Mouse (Mus musculus): ENCODE data around the gene Prcd.

DNA sequence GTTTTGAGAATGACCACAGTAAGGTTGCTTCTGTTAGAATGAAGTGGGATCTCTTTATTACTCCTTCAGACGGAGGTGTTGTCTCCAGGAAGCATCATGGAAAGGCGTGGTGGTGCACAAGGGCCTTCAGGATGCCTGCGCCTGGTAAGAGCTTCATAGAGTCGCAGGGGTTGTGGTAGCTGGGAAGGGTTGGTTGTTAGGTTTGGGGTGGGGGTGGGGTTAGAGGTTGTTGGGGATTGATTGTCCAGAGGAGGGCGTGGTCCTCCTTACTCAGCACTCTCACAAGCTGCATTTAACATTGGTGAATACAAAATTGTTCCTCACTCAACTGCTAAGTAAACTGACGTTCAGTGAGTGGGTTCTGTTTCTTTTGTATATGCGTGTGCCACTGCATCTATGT, 19.3 kb downstream of the Prcd start:
- TF ChIP-seq POLR2A (IDR thresholded peaks at IDR 0.05; ENCODE audit: low read depth, low read length) (peak; percentile 44; the same call in 1 of the 2 replicates), NRF1 (IDR thresholded peaks at IDR 0.05; ENCODE audit: low read depth, low read length) (no peak), E2F4 (IDR thresholded peaks at IDR 0.05; ENCODE audit: insufficient replicate concordance, low read depth, low read length) (no peak), MXI1 (IDR thresholded peaks at IDR 0.05; ENCODE audit: low read depth, low read length) (no peak), IRF4 (IDR thresholded peaks at IDR 0.05; ENCODE audit: low read depth, low read length) (no peak), CTCF (conservative IDR thresholded peaks at IDR 0.05 in 1 of 2, IDR thresholded peaks at IDR 0.05 in 1 of 2; ENCODE audit: low read depth in 2 of 2, low read length in 2 of 2) (no peak; a peak in 1 of 4 replicates), UBTF (IDR thresholded peaks at IDR 0.05; ENCODE audit: low read depth, low read length) (no peak), CHD2 (IDR thresholded peaks at IDR 0.05; ENCODE audit: low read length) (no peak; the same call in 1 of the 2 replicates), MAX (IDR thresholded peaks at IDR 0.05; ENCODE audit: low read length) (no peak)
